Mouse (Mus musculus) lung, adult 2 months (tissue): Measurements from ENCODE around the gene Ptger3. TPM values are rescaled to one million over a fixed set of nuclear protein-coding genes. Genes with fewer than 3 reads are reported as not detected.

Experiments
- DNase-seq: peaks from one replicate; pipeline ENCODE4 v3.0.0; 2022
- H3K4me1 ChIP-seq: fragments of 200-500 bp; 2 replicates; pipeline ENCODE4 v1.6.1; 2011; ENCODE audit warnings: low read length; ENCODE audit not compliant: control insufficient read depth, insufficient read depth
- H3K4me3 ChIP-seq: fragments of 200-500 bp; replicated peaks from 2 replicates; pipeline ENCODE3; 2011; ENCODE audit warnings: low read depth, mild to moderate bottlenecking, control low read depth, low read length; ENCODE audit errors: extremely low read depth
- CTCF ChIP-seq: fragments of 200-500 bp; IDR thresholded peaks from 2 replicates; pipeline ENCODE4 v1.5.1; 2011; ENCODE audit warnings: mild to moderate bottlenecking, low read length, control low read depth; ENCODE audit not compliant: insufficient read depth
- POLR2A ChIP-seq: fragments of 200-500 bp; IDR thresholded peaks from 2 replicates; pipeline ENCODE4 v1.6.1; 2011; ENCODE audit warnings: low read depth, mild to moderate bottlenecking, control low read depth, low read length, borderline replicate concordance; ENCODE audit errors: extremely low read depth
- WGBS: fragments of 180-500 bp; shearing (Covaris S2); methylation state at CpG from one replicate; pipeline ENCODE4 v1.1.7; 2018; 5-methylcytosine and 5-hydroxymethylcytosine counted together
- polyA plus RNA-seq: library from polyadenylated mRNA; depleted of rRNA; stranded (reverse); fragments of >200 nt; gene quantifications from 2 replicates; pipeline ENCODE4 v1.2.3, GENCODE M21; 2012; rRNA removed

The Ptger3 gene
- 5.8 and 6.7 TPM in 2 replicates for polyA plus RNA-seq

- DNase-seq: no peak
- TF ChIP-seq CTCF: no peak
- TF ChIP-seq POLR2A: no peak
- no peaks in the 10 kb centered on the region for H3K4me1 ChIP-seq
- H3K4me3 ChIP-seq: peak within 1 kb of the TSS; percentile 25
- under 1% methylated on average over 84 of the region's 84 CpGs for WGBS
These were observed at the start of gene Ptger3 for GRCm38 (mm10) chr3:157566725-157567565. Gene Ptger3, plus strand, starts transcription at chr3:157566892.

DNA sequence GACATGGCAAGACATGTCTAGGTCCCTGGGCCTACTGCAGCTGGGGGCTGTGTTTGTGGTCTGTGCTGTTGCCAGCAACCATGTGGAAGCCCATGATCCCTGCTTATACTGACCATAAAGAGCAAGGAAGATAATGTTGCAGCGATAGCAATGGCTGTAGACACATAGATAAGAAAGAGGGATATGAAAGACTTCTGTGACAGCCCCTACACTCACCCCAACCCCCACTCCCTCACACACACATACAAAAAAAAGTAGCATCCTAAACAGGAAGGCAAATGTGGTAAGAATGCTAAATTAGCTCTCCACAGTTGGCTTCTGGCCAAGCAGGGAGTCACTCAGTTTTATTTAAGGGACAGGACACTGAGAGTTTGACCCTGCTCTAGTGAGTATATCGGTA lies 48.7 kb upstream of the Ptger3 start:
- no peak for TF ChIP-seq POLR2A
- TF ChIP-seq CTCF: no peak
- Histone ChIP-seq H3K4me1 (no peaks in the 10 kb centered on the region), H3K4me3 (no peak overlapping the region)
- DNase-seq: no peak
- 39% methylated on average over 2 of the region's 2 CpGs for WGBS

- DNase-seq: no peak
- Histone ChIP-seq H3K4me1 (no peaks in the 10 kb centered on the region), H3K4me3 (no peak overlapping the region)
- TF ChIP-seq CTCF: no peak
- TF ChIP-seq POLR2A: no peak
- 3% methylated on average over 1 of the region's 1 CpGs for WGBS
These were observed 46.3 kb upstream of the Ptger3 start for GRCm38 (mm10) chr3:157520433-157520832.

- WGBS: 18% methylated on average over 1 of the region's 1 CpGs
- Histone ChIP-seq H3K4me1 (no peaks in the 10 kb centered on the region), H3K4me3 (no peak overlapping the region)
- no peak for TF ChIP-seq CTCF
- no peak for TF ChIP-seq POLR2A
- DNase-seq: no peak
These were observed 42.9 kb upstream of the Ptger3 start for GRCm38 (mm10) chr3:157523834-157524233.

GRCm38 (mm10) chr3:157531585-157531984 lies 35.1 kb upstream of the Ptger3 start:
- TF ChIP-seq POLR2A (no peak), CTCF (no peak)
- no peak for DNase-seq
- Histone ChIP-seq H3K4me3 (no peak overlapping the region), H3K4me1 (peaks cover 2% of the 10 kb centered on the region)
- WGBS: 86% methylated on average over 2 of the region's 2 CpGs

DNA sequence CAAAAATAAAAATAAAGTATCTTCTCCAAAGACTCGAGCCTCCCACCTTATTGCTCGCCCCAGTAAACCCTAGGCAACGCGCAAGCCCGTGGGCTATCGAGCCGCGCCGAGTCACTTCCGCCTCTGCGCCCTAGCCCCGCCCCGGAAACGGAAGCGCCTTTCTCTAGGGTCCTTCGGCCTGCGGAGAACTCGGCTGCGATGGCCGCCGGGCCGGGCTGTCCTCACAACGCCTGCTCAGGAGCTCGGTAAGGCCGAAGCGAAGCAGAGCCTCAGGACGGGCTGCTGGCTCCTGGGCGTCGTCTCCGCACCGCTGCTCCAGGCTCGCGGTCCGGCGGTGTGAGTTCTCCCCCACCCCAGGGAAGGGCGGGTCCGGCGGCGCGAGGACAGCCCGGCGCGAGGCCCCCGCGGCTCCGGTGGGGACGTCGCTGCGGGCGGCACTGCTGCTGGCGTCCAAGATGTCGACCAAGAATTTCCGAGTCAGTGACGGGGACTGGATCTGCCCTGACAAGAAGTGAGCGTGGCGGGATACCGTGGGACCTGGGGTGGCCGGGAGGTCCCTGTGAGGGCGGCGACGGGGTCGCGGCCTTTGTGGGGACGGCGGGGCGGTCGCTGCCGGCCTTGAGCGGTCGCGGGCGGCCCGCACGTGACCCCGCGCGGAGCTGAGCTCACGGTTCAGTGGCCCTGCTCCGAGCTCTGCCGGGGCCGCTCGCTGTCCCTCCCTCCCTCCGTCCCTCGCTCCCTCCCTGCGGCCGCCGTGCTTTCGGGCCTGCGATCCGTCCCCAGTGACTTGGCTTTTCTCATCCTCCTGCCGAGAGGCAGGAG lies 32.5 kb upstream of the Ptger3 start, which contains the start of gene Zranb2:
Gene Zranb2 (plus strand): TSS at position 197 of the 822 bp plus-strand sequence.
- peak; percentile 80; the same call in 1 of the 2 replicates for TF ChIP-seq POLR2A
- TF ChIP-seq CTCF: no peak
- peak within 1 kb of the TSS; percentile 81 for H3K4me3 ChIP-seq
- peak; percentile 92 for DNase-seq
- WGBS: under 1% methylated on average over 91 of the region's 91 CpGs
- peaks cover 2% of the 10 kb centered on the region for H3K4me1 ChIP-seq

GRCm38 (mm10) chr3:157534786-157535415 lies 31.8 kb upstream of the Ptger3 start:
- 2% methylated on average over 15 of the region's 15 CpGs for WGBS
- DNase-seq: no peak

GRCm38 (mm10) chr3:157549323-157549722 lies 17.4 kb upstream of the Ptger3 start:
- Histone ChIP-seq H3K4me1 (no peaks in the 10 kb centered on the region), H3K4me3 (no peak overlapping the region)
- DNase-seq: no peak
- 94% methylated on average over 2 of the region's 2 CpGs for WGBS
- no peak for TF ChIP-seq POLR2A

More at GRCm38 (mm10) chr3:157534786-157535415, 31.8 kb upstream of the Ptger3 start:
- TF ChIP-seq POLR2A: no peak
- no peak for TF ChIP-seq CTCF
- Histone ChIP-seq H3K4me1 (peaks cover 2% of the 10 kb centered on the region), H3K4me3 (peak overlapping the region; percentile 81)

GRCm38 (mm10) chr3:157549758-157550600 lies 16.7 kb upstream of the Ptger3 start:
- TF ChIP-seq POLR2A (no peak), CTCF (no peak)
- H3K4me1 ChIP-seq: no peaks in the 10 kb centered on the region
- DNase-seq: no peak
- H3K4me3 ChIP-seq: no peak overlapping the region
- 96% methylated on average over 3 of the region's 3 CpGs for WGBS
